Mouse (Mus musculus): Measurements from ENCODE around the gene Otulinl. TPM values are rescaled to one million over a fixed set of nuclear protein-coding genes. Genes with fewer than 3 reads are reported as not detected.

Gene Otulinl
- polyA plus RNA-seq, 1 experiment, result 3.1 TPM

DNA sequence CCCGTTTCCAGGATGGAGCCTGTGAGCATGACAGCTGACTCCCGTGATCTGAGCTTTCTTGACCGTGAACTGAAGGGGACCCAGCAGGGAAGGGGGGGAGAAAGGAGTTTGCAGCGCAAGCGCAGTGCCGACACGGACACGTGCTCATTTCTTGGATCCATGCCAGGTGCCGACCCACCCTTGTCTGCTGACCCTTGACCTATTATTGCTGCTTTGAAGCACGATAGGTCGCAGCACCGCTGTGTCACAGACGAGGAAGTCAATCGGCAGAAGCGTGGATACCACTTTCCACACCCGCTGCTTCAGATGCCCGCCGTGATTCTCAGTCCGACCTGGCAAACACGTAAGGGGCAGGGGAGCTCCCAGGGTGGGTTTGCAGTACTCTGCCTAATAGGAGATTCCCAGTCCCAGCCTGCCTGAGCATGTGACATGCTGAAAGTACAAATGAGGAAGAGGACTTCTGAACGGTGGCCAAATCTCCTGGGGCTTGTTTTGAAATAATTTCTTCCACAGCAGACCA is 15.9 kb downstream of the Otulinl start:
- no peak overlapping the region for H3K4me3 ChIP-seq (ENCODE audit: control insufficient read depth, low read depth, low read length)

DNA sequence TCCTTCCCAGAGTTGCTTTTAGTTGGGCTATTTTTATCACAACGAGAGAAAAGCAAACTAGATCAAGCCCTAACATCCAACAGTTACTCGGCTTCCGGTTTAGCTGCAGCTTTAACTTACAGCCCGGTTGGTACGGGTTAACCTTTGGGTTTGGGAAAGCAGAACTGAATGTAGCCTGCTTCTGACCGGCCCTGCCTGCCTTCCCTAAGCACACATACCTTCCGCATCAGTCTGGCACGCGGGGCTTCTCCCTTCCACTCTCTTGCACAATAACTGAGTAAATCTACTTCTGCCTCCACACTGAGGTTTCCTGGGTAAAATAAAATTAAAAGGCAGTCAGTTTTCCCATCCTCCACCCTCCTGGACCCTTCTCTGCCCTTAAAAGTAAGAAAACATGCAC is 17.3 kb downstream of the Otulinl start:
- H3K4me1 ChIP-seq (ENCODE audit: control insufficient read depth, insufficient read depth, low read length), result peaks cover 4% of the 10 kb centered on the region
- H3K27me3 ChIP-seq (ENCODE audit: control insufficient read depth, insufficient read depth, low read length), result no peaks in the 10 kb centered on the region
- H3K4me3 ChIP-seq (ENCODE audit: control insufficient read depth, low read depth, low read length), result no peak overlapping the region
- H3K27ac ChIP-seq (ENCODE audit: control insufficient read depth, insufficient read depth, low read depth, low read length), result no peak overlapping the region
- no peak for TF ChIP-seq POLR2A (IDR thresholded peaks at IDR 0.05; ENCODE audit: control insufficient read depth, low read depth, low read length)
- TF ChIP-seq CTCF (IDR thresholded peaks at IDR 0.05; ENCODE audit: control insufficient read depth, insufficient read depth, insufficient replicate concordance, low read depth, low read length), result no peak
- no peaks in the 10 kb centered on the region for H3K36me3 ChIP-seq (ENCODE audit: control insufficient read depth, insufficient read depth, low read length)

More for the DNA sequence above, 15.9 kb downstream of the Otulinl start:
- H3K27me3 ChIP-seq (ENCODE audit: control insufficient read depth, insufficient read depth, low read length), result no peaks in the 10 kb centered on the region
- no peak overlapping the region for H3K27ac ChIP-seq (ENCODE audit: control insufficient read depth, insufficient read depth, low read depth, low read length)
- H3K36me3 ChIP-seq (ENCODE audit: control insufficient read depth, insufficient read depth, low read length), result no peaks in the 10 kb centered on the region
- peaks cover 4% of the 10 kb centered on the region for H3K4me1 ChIP-seq (ENCODE audit: control insufficient read depth, insufficient read depth, low read length)
- TF ChIP-seq POLR2A (IDR thresholded peaks at IDR 0.05; ENCODE audit: control insufficient read depth, low read depth, low read length), result no peak
- TF ChIP-seq CTCF (IDR thresholded peaks at IDR 0.05; ENCODE audit: control insufficient read depth, insufficient read depth, insufficient replicate concordance, low read depth, low read length), result no peak

DNA sequence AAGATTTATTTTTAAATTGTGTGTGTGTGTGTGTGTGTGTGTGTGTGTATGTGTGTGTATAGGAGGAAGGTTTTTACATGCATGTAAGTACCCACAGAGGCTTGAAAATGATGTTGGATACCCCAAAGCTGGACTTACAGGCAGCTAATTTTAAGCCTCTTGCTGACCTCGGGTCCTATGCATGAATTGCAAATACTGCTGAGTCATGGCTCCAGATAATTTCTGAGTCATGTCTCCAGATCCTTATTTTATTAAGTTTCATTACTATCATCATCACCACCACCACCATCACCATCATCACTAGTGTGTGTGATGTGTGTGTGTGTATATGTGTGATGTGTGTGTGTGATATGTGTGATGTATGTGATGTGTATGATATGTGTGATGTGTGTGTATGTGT is 18.7 kb downstream of the Otulinl start:
- no peaks in the 10 kb centered on the region for H3K36me3 ChIP-seq (ENCODE audit: control insufficient read depth, insufficient read depth, low read length)
- H3K4me1 ChIP-seq (ENCODE audit: control insufficient read depth, insufficient read depth, low read length), result peaks cover 4% of the 10 kb centered on the region
- no peak overlapping the region for H3K4me3 ChIP-seq (ENCODE audit: control insufficient read depth, low read depth, low read length)
- TF ChIP-seq POLR2A (IDR thresholded peaks at IDR 0.05; ENCODE audit: control insufficient read depth, low read depth, low read length) (no peak), CTCF (IDR thresholded peaks at IDR 0.05; ENCODE audit: control insufficient read depth, insufficient read depth, insufficient replicate concordance, low read depth, low read length) (no peak)
- no peaks in the 10 kb centered on the region for H3K27me3 ChIP-seq (ENCODE audit: control insufficient read depth, insufficient read depth, low read length)
- no peak overlapping the region for H3K27ac ChIP-seq (ENCODE audit: control insufficient read depth, insufficient read depth, low read depth, low read length)

DNA sequence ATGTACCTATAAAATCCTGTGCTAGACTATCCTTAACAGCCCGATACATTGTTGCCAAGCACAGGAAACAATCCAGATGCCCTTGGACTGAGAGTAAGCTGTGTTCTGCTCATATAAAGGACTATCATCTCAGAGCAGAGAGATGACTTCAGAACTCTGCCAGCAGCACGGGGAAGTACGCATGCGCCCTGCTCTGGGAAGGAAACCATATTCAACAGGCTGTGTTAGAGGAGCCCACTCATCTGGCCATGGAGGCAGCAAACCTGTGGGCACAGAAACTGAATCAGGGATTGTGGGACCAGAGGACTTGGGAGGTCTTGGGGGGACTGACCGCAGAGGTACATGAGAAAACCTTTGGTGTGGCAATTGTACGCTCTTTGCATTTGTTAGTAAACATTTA is 19.7 kb downstream of the Otulinl start:
- Histone ChIP-seq H3K27me3 (ENCODE audit: control insufficient read depth, insufficient read depth, low read length) (no peaks in the 10 kb centered on the region), H3K4me1 (ENCODE audit: control insufficient read depth, insufficient read depth, low read length) (peaks cover 4% of the 10 kb centered on the region), H3K36me3 (ENCODE audit: control insufficient read depth, insufficient read depth, low read length) (no peaks in the 10 kb centered on the region), H3K4me3 (ENCODE audit: control insufficient read depth, low read depth, low read length) (no peak overlapping the region), H3K27ac (ENCODE audit: control insufficient read depth, insufficient read depth, low read depth, low read length) (no peak overlapping the region)
- TF ChIP-seq CTCF (IDR thresholded peaks at IDR 0.05; ENCODE audit: control insufficient read depth, insufficient read depth, insufficient replicate concordance, low read depth, low read length) (no peak), POLR2A (IDR thresholded peaks at IDR 0.05; ENCODE audit: control insufficient read depth, low read depth, low read length) (no peak)

GRCm38 (mm10) chr15:27659592-27660244 is 21.7 kb downstream of the Otulinl start:
- H3K4me3 ChIP-seq (ENCODE audit: control insufficient read depth, low read depth, low read length), result no peak overlapping the region
- no peaks in the 10 kb centered on the region for H3K27me3 ChIP-seq (ENCODE audit: control insufficient read depth, insufficient read depth, low read length)
- no peaks in the 10 kb centered on the region for H3K36me3 ChIP-seq (ENCODE audit: control insufficient read depth, insufficient read depth, low read length)
- peak; percentile 95 for TF ChIP-seq CTCF (IDR thresholded peaks at IDR 0.05; ENCODE audit: control insufficient read depth, insufficient read depth, insufficient replicate concordance, low read depth, low read length)
- no peak for TF ChIP-seq POLR2A (IDR thresholded peaks at IDR 0.05; ENCODE audit: control insufficient read depth, low read depth, low read length)
- H3K4me1 ChIP-seq (ENCODE audit: control insufficient read depth, insufficient read depth, low read length), result no peaks in the 10 kb centered on the region; the same call in 1 of the 2 replicates
- H3K27ac ChIP-seq (ENCODE audit: control insufficient read depth, insufficient read depth, low read depth, low read length), result no peak overlapping the region

- Histone ChIP-seq H3K27ac (ENCODE audit: control insufficient read depth, insufficient read depth, low read depth, low read length) (no peak overlapping the region), H3K27me3 (ENCODE audit: control insufficient read depth, insufficient read depth, low read length) (no peaks in the 10 kb centered on the region)
Observed at GRCm38 (mm10) chr15:27659143-27659542, 22.2 kb downstream of the Otulinl start.

DNA sequence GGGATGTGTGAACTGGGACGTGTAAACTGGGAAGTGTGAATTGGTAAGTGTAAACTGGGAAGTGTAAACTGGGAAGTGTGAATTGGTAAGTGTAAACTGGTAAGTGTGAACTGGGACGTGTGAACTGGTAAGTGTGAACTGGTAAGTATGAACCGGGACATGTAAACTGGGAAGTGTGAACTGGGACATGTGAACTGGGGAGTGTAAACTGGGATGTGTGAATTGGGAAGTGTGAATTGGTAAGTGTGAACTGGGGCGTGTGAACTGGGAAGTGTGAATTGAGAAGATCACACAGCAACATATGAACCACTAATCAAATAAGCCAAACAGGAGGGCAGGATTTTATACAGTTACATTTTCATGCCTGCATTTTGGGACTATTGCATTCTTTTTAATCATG is 23.0 kb downstream of the Otulinl start:
- no peak for TF ChIP-seq POLR2A (IDR thresholded peaks at IDR 0.05; ENCODE audit: control insufficient read depth, low read depth, low read length)
- no peak for TF ChIP-seq CTCF (IDR thresholded peaks at IDR 0.05; ENCODE audit: control insufficient read depth, insufficient read depth, insufficient replicate concordance, low read depth, low read length)
- Histone ChIP-seq H3K36me3 (ENCODE audit: control insufficient read depth, insufficient read depth, low read length) (no peaks in the 10 kb centered on the region), H3K4me1 (ENCODE audit: control insufficient read depth, insufficient read depth, low read length) (no peaks in the 10 kb centered on the region; the same call in 1 of the 2 replicates), H3K27me3 (ENCODE audit: control insufficient read depth, insufficient read depth, low read length) (no peaks in the 10 kb centered on the region), H3K27ac (ENCODE audit: control insufficient read depth, insufficient read depth, low read depth, low read length) (no peak overlapping the region), H3K4me3 (ENCODE audit: control insufficient read depth, low read depth, low read length) (no peak overlapping the region)

More at GRCm38 (mm10) chr15:27659143-27659542, 22.2 kb downstream of the Otulinl start:
- H3K4me3 ChIP-seq (ENCODE audit: control insufficient read depth, low read depth, low read length), result no peak overlapping the region
- no peaks in the 10 kb centered on the region for H3K36me3 ChIP-seq (ENCODE audit: control insufficient read depth, insufficient read depth, low read length)
- TF ChIP-seq CTCF (IDR thresholded peaks at IDR 0.05; ENCODE audit: control insufficient read depth, insufficient read depth, insufficient replicate concordance, low read depth, low read length), result no peak
- H3K4me1 ChIP-seq (ENCODE audit: control insufficient read depth, insufficient read depth, low read length), result no peaks in the 10 kb centered on the region; the same call in 1 of the 2 replicates
